ENCODE assay signal across 8 mouse cellular contexts in genomic region chr8:125557391-125558108, GRCm38 (mm10). TPM values are rescaled to one million over a fixed set of nuclear protein-coding genes. Genes with fewer than 3 reads are reported as not detected.
DNase-seq lines count a peak whose midpoint lies in the region; ATAC-seq and TF ChIP-seq lines count a peak whose summit lies in the region.

No protein-coding gene starts in this region.

- no peaks in the 10 kb centered on the region for H3K9me3 ChIP-seq in forebrain, embryonic 14.5 days (replicated peaks; ENCODE audit: control insufficient read depth, low read length)
- H3K9me3 ChIP-seq in liver, embryonic 14.5 days (ENCODE audit: control insufficient read depth, low read length) = no peaks in the 10 kb centered on the region

- no peak for TF ChIP-seq CTCF in liver, embryonic 14.5 days (IDR thresholded peaks at IDR 0.05; ENCODE audit: low read depth)

- no peak for TF ChIP-seq EP300 in liver, embryonic 14.5 days (IDR thresholded peaks at IDR 0.05; ENCODE audit: low read depth)

- no peaks in the 10 kb centered on the region for H3K36me3 ChIP-seq in forebrain, embryonic 14.5 days (ENCODE audit: control insufficient read depth, insufficient read depth, low read length)
- no peaks in the 10 kb centered on the region for H3K36me3 ChIP-seq in liver, embryonic 14.5 days (replicated peaks; ENCODE audit: control insufficient read depth, insufficient read depth, low read depth)

- 75% methylated on average over 10 of the region's 10 CpGs for WGBS in forebrain, embryonic 14.5 days
- WGBS in liver, embryonic 14.5 days (ENCODE audit: insufficient replicate concordance) = 64% methylated on average over 10 of the region's 10 CpGs

- peak; percentile 48 for ATAC-seq in CD4-positive, CD25-positive, alpha-beta regulatory T cell, adult 4 months
- ATAC-seq in forebrain, embryonic 14.5 days = no peak
- 0 out of 2 replicates have a peak, but pooled peaks have one; percentile 16 for ATAC-seq in liver, embryonic 14.5 days (ENCODE audit: insufficient read depth)

- DNase-seq in A20 (ENCODE audit: low read depth, low spot score) = peak; percentile 23
- DNase-seq in forebrain, embryonic 14.5 days (ENCODE audit: low spot score) = no peak
- no peak for DNase-seq in liver, embryonic 14.5 days (ENCODE audit: low read depth in 3 of 3, low spot score in 3 of 3)
- no peak for DNase-seq in cerebellum, postnatal 36 days
- no peak for DNase-seq in cerebellum, adult 11-12 months
- no peak for DNase-seq in B cell, adult 2 months
- no peak for DNase-seq in thymus, postnatal 4 days

- no peak overlapping the region for H3K9ac ChIP-seq in forebrain, embryonic 14.5 days (ENCODE audit: low read length)
- no peak overlapping the region for H3K9ac ChIP-seq in liver, embryonic 14.5 days (replicated peaks)

- H3K27ac ChIP-seq in forebrain, embryonic 14.5 days (ENCODE audit: low read depth, low read length) = peak overlapping the region; percentile 97
- H3K27ac ChIP-seq in liver, embryonic 14.5 days = no peak overlapping the region

- no peaks in the 10 kb centered on the region for H3K27me3 ChIP-seq in forebrain, embryonic 14.5 days (replicated peaks; ENCODE audit: control insufficient read depth, insufficient read depth, low read length)
- no peaks in the 10 kb centered on the region for H3K27me3 ChIP-seq in liver, embryonic 14.5 days (ENCODE audit: control insufficient read depth, insufficient read depth, low read length)

- H3K4me2 ChIP-seq in forebrain, embryonic 14.5 days (ENCODE audit: low read length) = no peak overlapping the region
- H3K4me2 ChIP-seq in liver, embryonic 14.5 days (ENCODE audit: low read depth) = no peak overlapping the region

- H3K4me1 ChIP-seq in forebrain, embryonic 14.5 days (ENCODE audit: control insufficient read depth, insufficient read depth, low read length) = peaks cover 55% of the 10 kb centered on the region
- peaks cover 0 to 13% of the 10 kb centered on the region in 2 experiments; a peak in 2 of 4 replicates for H3K4me1 ChIP-seq in liver, embryonic 14.5 days (replicated peaks; ENCODE audit: control insufficient read depth in 2 of 2, insufficient read depth in 2 of 2, low read length in 1 of 2)

- no peak overlapping the region for H3K4me3 ChIP-seq in forebrain, embryonic 14.5 days (ENCODE audit: low read depth, low read length)
- H3K4me3 ChIP-seq in liver, embryonic 14.5 days (ENCODE audit: insufficient read depth in 1 of 2, low read depth in 2 of 2, low read length in 2 of 2) = no peak overlapping the region

RNA-seq across cellular contexts. Expression of gene Sipa1l2, which starts 12.1 kb away (rescaled TPM):
- polyA plus RNA-seq in CD4-positive, CD25-positive, alpha-beta regulatory T cell, adult 4 months (2017; shearing (Covaris generic)) = 1 to 10 TPM; 2.8 to 3.0 TPM
- polyA plus RNA-seq in forebrain, embryonic 14.5 days (2014; fragmentation: Nextera tagmentation; extraction: Ambion mirVana) = 15.5 and 19.9 TPM in 2 replicates
- 0.64 and 0.69 TPM in 2 replicates for polyA plus RNA-seq in liver, embryonic 14.5 days (2012; rRNA removed)
- polyA plus RNA-seq in liver, embryonic 14.5 days (2014; fragmentation: Nextera tagmentation; extraction: Ambion mirVana) = 0.39 and 0.47 TPM in 2 replicates
